Comparison of ENCODE assay signal across 35 mouse cellular contexts in genomic region chr1:93144176-93144575, GRCm38 (mm10). TPM values are rescaled to one million over a fixed set of nuclear protein-coding genes. Genes with fewer than 3 reads are reported as not detected.
DNase-seq lines count a peak whose midpoint lies in the region; ATAC-seq and TF ChIP-seq lines count a peak whose summit lies in the region.
"Had no signal": no experiment of that assay in that cellular context is flagged by ENCODE, and none has a peak within 500 bp of the region (broad histone marks: within the 10 kb centered on the region; RNA-seq: fewer than 3 reads in every experiment).

No protein-coding gene starts in this region.

- no peak for TF ChIP-seq CTCF in midbrain, postnatal 0 days (IDR thresholded peaks at IDR 0.05)

- H3K9me3 ChIP-seq in heart, embryonic 12.5 days (replicated peaks), result no peaks in the 10 kb centered on the region
- no peaks in the 10 kb centered on the region for H3K9me3 ChIP-seq in midbrain, postnatal 0 days (ENCODE audit: low read length)
- H3K9me3 ChIP-seq in midbrain, embryonic 11.5 days (ENCODE audit: control insufficient read depth, low read length), result no peaks in the 10 kb centered on the region
- no peaks in the 10 kb centered on the region for H3K9me3 ChIP-seq in heart, embryonic 16.5 days (replicated peaks; ENCODE audit: control insufficient read depth, low read length)
- H3K9me3 ChIP-seq: forebrain, embryonic 10.5 days; G1E; hindbrain, embryonic 15.5 days; limb, embryonic 12.5 days; midbrain, embryonic 12.5 days; neural tube, embryonic 13.5 days had no signal

- no peak for ATAC-seq in heart, embryonic 12.5 days (ENCODE audit: insufficient number of reproducible peaks, low FRiP score)
- ATAC-seq in midbrain, postnatal 0 days (ENCODE audit: low FRiP score), result no peak
- ATAC-seq in midbrain, embryonic 11.5 days (ENCODE audit: low FRiP score), result no peak
- ATAC-seq in heart, embryonic 16.5 days (replicated peaks; ENCODE audit: extremely low read depth, insufficient read depth, low FRiP score), result peak; percentile 66; the same call in 1 of the 2 replicates
- ATAC-seq: activated CD4-positive, CD25-positive, alpha-beta regulatory T cell, adult 4 months; forebrain, postnatal 0 days; intestine, embryonic 16.5 days; liver, postnatal 0 days had no signal

- peaks cover 13% of the 10 kb centered on the region for H3K4me1 ChIP-seq in heart, embryonic 12.5 days (replicated peaks)
- no peaks in the 10 kb centered on the region for H3K4me1 ChIP-seq in midbrain, postnatal 0 days (ENCODE audit: insufficient read depth, low read length)
- no peaks in the 10 kb centered on the region for H3K4me1 ChIP-seq in midbrain, embryonic 11.5 days (ENCODE audit: control insufficient read depth, insufficient read depth, low read length)
- H3K4me1 ChIP-seq in heart, embryonic 16.5 days (ENCODE audit: control insufficient read depth, insufficient read depth, low read length), result peaks cover 10% of the 10 kb centered on the region
- H3K4me1 ChIP-seq: forebrain, embryonic 10.5 days; hindbrain, embryonic 15.5 days; limb, embryonic 12.5 days; midbrain, embryonic 12.5 days; neural tube, embryonic 13.5 days had no signal

- H3K27me3 ChIP-seq in heart, embryonic 12.5 days (replicated peaks), result peaks cover 53% of the 10 kb centered on the region
- H3K27me3 ChIP-seq in midbrain, postnatal 0 days (ENCODE audit: insufficient read depth, low read length), result no peaks in the 10 kb centered on the region
- H3K27me3 ChIP-seq in midbrain, embryonic 11.5 days (ENCODE audit: control insufficient read depth, insufficient read depth, low read length), result no peaks in the 10 kb centered on the region
- peaks cover 22% of the 10 kb centered on the region for H3K27me3 ChIP-seq in heart, embryonic 16.5 days (ENCODE audit: control insufficient read depth, insufficient read depth, low read length)
- H3K27me3 ChIP-seq: hindbrain, embryonic 15.5 days; limb, embryonic 12.5 days; midbrain, embryonic 12.5 days; neural tube, embryonic 13.5 days had no signal

- no peak overlapping the region for H3K4me3 ChIP-seq in heart, embryonic 12.5 days
- no peak overlapping the region for H3K4me3 ChIP-seq in midbrain, postnatal 0 days (ENCODE audit: low read depth, low read length)
- no peak overlapping the region for H3K4me3 ChIP-seq in midbrain, embryonic 11.5 days (ENCODE audit: low read depth, low read length)
- H3K4me3 ChIP-seq in heart, embryonic 16.5 days (ENCODE audit: low read length), result no peak overlapping the region
- H3K4me3 ChIP-seq: forebrain, embryonic 10.5 days; hindbrain, embryonic 15.5 days; limb, embryonic 12.5 days; midbrain, embryonic 12.5 days; myocyte; neural tube, embryonic 13.5 days had no signal

- peak; percentile 36 for DNase-seq in heart, adult 8-10 months (ENCODE audit: low spot score)
- peak; percentile 46 for DNase-seq in midbrain, postnatal 0 days (ENCODE audit: low spot score)
- DNase-seq in midbrain, embryonic 11.5 days (ENCODE audit: low spot score, missing footprints), result no peak
- DNase-seq in frontal cortex, postnatal 36 days (ENCODE audit: low spot score in 2 of 2), result no peak
- DNase-seq in adrenal gland, adult 2 months, result no peak
- DNase-seq: adrenal gland, postnatal 10 days; B cell, adult 2 months; cerebellum, adult 9-11 months; forebrain, postnatal 0 days; gastrocnemius, postnatal 36 days; kidney, adult 9 months; kidney, postnatal 14 days; liver, postnatal 0 days; lung, postnatal 10 days; thymus, postnatal 36 days had no signal

- H3K4me2 ChIP-seq in heart, embryonic 12.5 days, result no peak overlapping the region
- no peak overlapping the region for H3K4me2 ChIP-seq in midbrain, postnatal 0 days (ENCODE audit: low read depth, low read length, poor library complexity, severe bottlenecking)
- no peak overlapping the region for H3K4me2 ChIP-seq in midbrain, embryonic 11.5 days
- no peak overlapping the region for H3K4me2 ChIP-seq in heart, embryonic 16.5 days (ENCODE audit: low read depth, low read length)
- H3K4me2 ChIP-seq: hindbrain, embryonic 15.5 days; limb, embryonic 12.5 days; liver, embryonic 11.5 days; midbrain, embryonic 12.5 days; neural tube, embryonic 13.5 days had no signal

- H3K36me3 ChIP-seq in heart, embryonic 12.5 days, result no peaks in the 10 kb centered on the region
- no peaks in the 10 kb centered on the region for H3K36me3 ChIP-seq in midbrain, postnatal 0 days (ENCODE audit: insufficient read depth, low read length)
- no peaks in the 10 kb centered on the region for H3K36me3 ChIP-seq in midbrain, embryonic 11.5 days (ENCODE audit: control insufficient read depth, insufficient read depth, low read length)
- H3K36me3 ChIP-seq in heart, embryonic 16.5 days (ENCODE audit: control insufficient read depth, insufficient read depth), result no peaks in the 10 kb centered on the region
- H3K36me3 ChIP-seq: forebrain, embryonic 10.5 days; G1E; hindbrain, embryonic 15.5 days; limb, embryonic 12.5 days; midbrain, embryonic 12.5 days; neural tube, embryonic 13.5 days had no signal

- 67% methylated on average over 9 of the region's 9 CpGs for WGBS in heart, embryonic 12.5 days
- 79% methylated on average over 9 of the region's 9 CpGs for WGBS in midbrain, postnatal 0 days
- WGBS in midbrain, embryonic 11.5 days, result 83% methylated on average over 9 of the region's 9 CpGs
- WGBS in heart, embryonic 16.5 days, result 53% methylated on average over 9 of the region's 9 CpGs

- H3K27ac ChIP-seq in heart, embryonic 12.5 days (ENCODE audit: poor library complexity, severe bottlenecking), result no peak overlapping the region
- no peak overlapping the region for H3K27ac ChIP-seq in midbrain, postnatal 0 days (ENCODE audit: low read depth, low read length)
- H3K27ac ChIP-seq in midbrain, embryonic 11.5 days (ENCODE audit: low read depth, low read length), result no peak overlapping the region
- H3K27ac ChIP-seq in heart, embryonic 16.5 days (ENCODE audit: low read length), result no peak overlapping the region
- H3K27ac ChIP-seq: forebrain, embryonic 10.5 days; hindbrain, embryonic 15.5 days; limb, embryonic 12.5 days; midbrain, embryonic 12.5 days; neural tube, embryonic 13.5 days had no signal

- H3K9ac ChIP-seq in heart, embryonic 12.5 days, result no peak overlapping the region
- no peak overlapping the region for H3K9ac ChIP-seq in midbrain, postnatal 0 days (replicated peaks; ENCODE audit: low read length, poor library complexity, severe bottlenecking)
- H3K9ac ChIP-seq in midbrain, embryonic 11.5 days (ENCODE audit: low read length), result no peak overlapping the region
- no peak overlapping the region for H3K9ac ChIP-seq in heart, embryonic 16.5 days (ENCODE audit: low read length)
- H3K9ac ChIP-seq: forebrain, postnatal 0 days; hindbrain, embryonic 15.5 days; limb, embryonic 12.5 days; liver, postnatal 0 days; midbrain, embryonic 12.5 days had no signal

RNA-seq across cellular contexts. Expression of gene Agxt, which starts 9.1 kb away (rescaled TPM):
- not detected for total RNA-seq in heart, adult 8-10 months (2022)
- polyA plus RNA-seq in heart, embryonic 12.5 days (2016; fragmentation: Nextera tagmentation; extraction: Ambion mirVana), result not detected in 2 replicates
- not detected in 2 replicates for total RNA-seq in midbrain, postnatal 0 days (2014; rRNA removed)
- polyA plus RNA-seq in midbrain, postnatal 0 days (2015; fragmentation: Nextera tagmentation; extraction: Ambion mirVana), result not detected in 2 replicates
- polyA plus RNA-seq in midbrain, embryonic 11.5 days (2014; fragmentation: Nextera tagmentation; extraction: Ambion mirVana), result not detected in 2 replicates
- polyA plus RNA-seq in heart, embryonic 16.5 days (2015; fragmentation: Nextera tagmentation; extraction: Ambion mirVana), result not detected in 2 replicates
- under 1 TPM in 1 of 2 experiments, not detected in 1; 0.92 TPM for total RNA-seq in adrenal gland, adult 2 months (2021)
- polyA plus RNA-seq in adrenal gland, adult 2 months (2012; rRNA removed), result 0.44 TPM in 1 of 2 replicates, not detected in the other
- total RNA-seq: CH12.LX; forebrain, postnatal 0 days; G1E; gastrocnemius, adult 18-20 months; heart, postnatal 14 days; layer of hippocampus, adult 18-20 months; layer of hippocampus, postnatal 14 days; left cerebral cortex, adult 8-10 months had no signal
- polyA plus RNA-seq: activated CD4-positive, CD25-positive, alpha-beta regulatory T cell, adult 4 months; embryonic facial prominence, embryonic 11.5 days; forebrain, embryonic 10.5 days; forebrain, postnatal 0 days; G1E; hindbrain, embryonic 15.5 days; limb, embryonic 12.5 days; midbrain, embryonic 12.5 days; myocyte; neural tube, embryonic 13.5 days; stomach, embryonic 14.5 days had no signal

RNA-seq across cellular contexts. Expression of gene 2310007B03Rik, which starts 16.6 kb away (rescaled TPM):
- total RNA-seq in heart, adult 8-10 months (2022), result not detected
- not detected in 2 replicates for polyA plus RNA-seq in heart, embryonic 12.5 days (2016; fragmentation: Nextera tagmentation; extraction: Ambion mirVana)
- total RNA-seq in midbrain, postnatal 0 days (2014; rRNA removed), result 0.88 TPM in 1 of 2 replicates, not detected in the other
- polyA plus RNA-seq in midbrain, postnatal 0 days (2015; fragmentation: Nextera tagmentation; extraction: Ambion mirVana), result 0.07 and 0.10 TPM in 2 replicates
- 0.22 and 0.34 TPM in 2 replicates for polyA plus RNA-seq in midbrain, embryonic 11.5 days (2014; fragmentation: Nextera tagmentation; extraction: Ambion mirVana)
- 0.75 and 2.1 TPM in 2 replicates for polyA plus RNA-seq in heart, embryonic 16.5 days (2015; fragmentation: Nextera tagmentation; extraction: Ambion mirVana)
- total RNA-seq in adrenal gland, adult 2 months (2021), result not detected
- polyA plus RNA-seq in adrenal gland, adult 2 months (2012; rRNA removed), result not detected in 2 replicates
- total RNA-seq: adrenal gland, postnatal 10 days; forebrain, postnatal 0 days; gastrocnemius, adult 18-20 months; gastrocnemius, postnatal 36 days; heart, postnatal 14 days; layer of hippocampus, adult 18-20 months; layer of hippocampus, postnatal 14 days had no signal
- polyA plus RNA-seq: activated CD4-positive, CD25-positive, alpha-beta regulatory T cell, adult 4 months; G1E; neural tube, embryonic 13.5 days had no signal

RNA-seq across cellular contexts. Expression of gene Crocc2, which starts 24.3 kb away (rescaled TPM):
- under 1 TPM in 3 of 4 experiments, not detected in 1; 0.06 to 0.09 (median 0.06) TPM for total RNA-seq in heart, adult 8-10 months (2022)
- polyA plus RNA-seq in heart, embryonic 12.5 days (2016; fragmentation: Nextera tagmentation; extraction: Ambion mirVana), result 0.11 and 0.17 TPM in 2 replicates
- total RNA-seq in midbrain, postnatal 0 days (2014; rRNA removed), result 1.2 and 1.4 TPM in 2 replicates
- polyA plus RNA-seq in midbrain, postnatal 0 days (2015; fragmentation: Nextera tagmentation; extraction: Ambion mirVana), result 0.54 and 0.84 TPM in 2 replicates
- polyA plus RNA-seq in midbrain, embryonic 11.5 days (2014; fragmentation: Nextera tagmentation; extraction: Ambion mirVana), result 0.11 TPM in 2 replicates
- polyA plus RNA-seq in heart, embryonic 16.5 days (2015; fragmentation: Nextera tagmentation; extraction: Ambion mirVana), result 0.38 and 0.95 TPM in 2 replicates
- not detected for total RNA-seq in adrenal gland, adult 2 months (2021)
- 0.02 TPM in 1 of 2 replicates, not detected in the other for polyA plus RNA-seq in adrenal gland, adult 2 months (2012; rRNA removed)
- total RNA-seq: CH12.LX; gastrocnemius, adult 18-20 months; gastrocnemius, postnatal 36 days had no signal
- polyA plus RNA-seq: activated CD4-positive, CD25-positive, alpha-beta regulatory T cell, adult 4 months; G1E; liver, postnatal 0 days; myocyte had no signal

RNA-seq across cellular contexts. Expression of gene Kif1a, which starts 42.4 kb away (rescaled TPM):
- total RNA-seq in heart, adult 8-10 months (2022), result 1 to 10 TPM; 1.1 to 2.2 (median 1.3) TPM
- polyA plus RNA-seq in heart, embryonic 12.5 days (2016; fragmentation: Nextera tagmentation; extraction: Ambion mirVana), result 7.4 and 7.7 TPM in 2 replicates
- 677 and 686 TPM in 2 replicates for total RNA-seq in midbrain, postnatal 0 days (2014; rRNA removed)
- polyA plus RNA-seq in midbrain, postnatal 0 days (2015; fragmentation: Nextera tagmentation; extraction: Ambion mirVana), result 690 and 716 TPM in 2 replicates
- polyA plus RNA-seq in midbrain, embryonic 11.5 days (2014; fragmentation: Nextera tagmentation; extraction: Ambion mirVana), result 51.0 and 59.6 TPM in 2 replicates
- 8.3 and 11.3 TPM in 2 replicates for polyA plus RNA-seq in heart, embryonic 16.5 days (2015; fragmentation: Nextera tagmentation; extraction: Ambion mirVana)
- total RNA-seq in adrenal gland, adult 2 months (2021), result 10 to 100 TPM; 33.6 to 43.0 TPM
- polyA plus RNA-seq in adrenal gland, adult 2 months (2012; rRNA removed), result 25.7 and 29.0 TPM in 2 replicates
- polyA plus RNA-seq: activated CD4-positive, CD25-positive, alpha-beta regulatory T cell, adult 4 months had no signal

Comparison
In these comparisons a context has a peak if more than half of its experiments do, and no peak if none do; other contexts are left out.
1. DNase-seq: peak in heart, adult 8-10 months (single experiment) and midbrain, postnatal 0 days (single experiment); none in midbrain, embryonic 11.5 days (single experiment), frontal cortex, postnatal 36 days (0 of 2) and adrenal gland, adult 2 months (single experiment).